Mouse (Mus musculus) heart, adult 2 months (tissue): Measurements from ENCODE around the gene Elf5. TPM values are rescaled to one million over a fixed set of nuclear protein-coding genes. Genes with fewer than 3 reads are reported as not detected.

Source experiments
- DNase-seq, 2 experiments: peaks; one replicate each; pipeline ENCODE4 v3.0.0; 2021
- H3K27ac ChIP-seq: fragments of 200-600 bp; 2 replicates; pipeline ENCODE4 v1.8.1; 2022
- H3K27me3 ChIP-seq: fragments of 200-500 bp; 2 replicates; pipeline ENCODE4 v1.6.1; 2012; ENCODE audit warnings: mild to moderate bottlenecking, low read length, inconsistent platforms, mixed read lengths; ENCODE audit not compliant: control insufficient read depth, insufficient read depth
- H3K36me3 ChIP-seq: fragments of 200-500 bp; 2 replicates; pipeline ENCODE4 v1.6.1; 2012; ENCODE audit warnings: low read length, inconsistent platforms; ENCODE audit not compliant: control insufficient read depth, insufficient read depth
- H3K4me1 ChIP-seq: fragments of 200-500 bp; 2 replicates; pipeline ENCODE4 v1.6.1; 2011; ENCODE audit warnings: low read length; ENCODE audit not compliant: control insufficient read depth, insufficient read depth
- H3K4me3 ChIP-seq: fragments of 200-600 bp; 2 replicates; pipeline ENCODE4 v1.8.1; 2022
- H3K79me2 ChIP-seq: fragments of 200-500 bp; replicated peaks from 2 replicates; pipeline ENCODE4 v1.6.1; 2012; ENCODE audit warnings: mild to moderate bottlenecking, inconsistent platforms, low read length, moderate library complexity, mixed read lengths; ENCODE audit not compliant: control insufficient read depth, insufficient read depth
- H3K9ac ChIP-seq: fragments of 200-500 bp; 2 replicates; pipeline ENCODE4 v1.6.1; 2012; ENCODE audit warnings: low read depth, mild to moderate bottlenecking, control low read depth, inconsistent platforms, low read length, mixed read lengths
- CTCF ChIP-seq: fragments of 200-600 bp; IDR thresholded peaks from 2 replicates; pipeline ENCODE4 v1.8.1; 2022; ENCODE audit warnings: antibody characterized with exemption, mild to moderate bottlenecking, moderate library complexity
- EP300 ChIP-seq: fragments of 200-500 bp; IDR thresholded peaks from 2 replicates; pipeline ENCODE4 v1.6.1; 2011; ENCODE audit warnings: low read depth, low read length, control low read depth; ENCODE audit not compliant: insufficient read depth
- POLR2A ChIP-seq: fragments of 200-500 bp; IDR thresholded peaks from 2 replicates; pipeline ENCODE4 v1.6.1; 2011; ENCODE audit warnings: mild to moderate bottlenecking, low read depth, low read length, control low read depth; ENCODE audit not compliant: insufficient read depth
- WGBS: fragments of 180-500 bp; shearing (Covaris S2); methylation state at CpG from one replicate; pipeline ENCODE4 v1.1.7; 2018; 5-methylcytosine and 5-hydroxymethylcytosine counted together
- intact Hi-C: fragments of 180-260 bp; cut with DNase I; formaldehyde crosslinking; loops from one replicate; pipeline ENCODE4 v1.15.1; 2025
- polyA plus RNA-seq: library from polyadenylated mRNA; depleted of rRNA; stranded (reverse); fragments of >200 nt; gene quantifications from 2 replicates; pipeline ENCODE4 v1.2.3, GENCODE M21; 2012
- total RNA-seq, 2 experiments: library from RNA; stranded (reverse); gene quantifications; 2 replicates each; pipeline ENCODE4 v1.2.3; 2021

Gene Elf5
- total and polyA plus RNA-seq, 3 experiments = 0.33 TPM; not detected in 2

DNA sequence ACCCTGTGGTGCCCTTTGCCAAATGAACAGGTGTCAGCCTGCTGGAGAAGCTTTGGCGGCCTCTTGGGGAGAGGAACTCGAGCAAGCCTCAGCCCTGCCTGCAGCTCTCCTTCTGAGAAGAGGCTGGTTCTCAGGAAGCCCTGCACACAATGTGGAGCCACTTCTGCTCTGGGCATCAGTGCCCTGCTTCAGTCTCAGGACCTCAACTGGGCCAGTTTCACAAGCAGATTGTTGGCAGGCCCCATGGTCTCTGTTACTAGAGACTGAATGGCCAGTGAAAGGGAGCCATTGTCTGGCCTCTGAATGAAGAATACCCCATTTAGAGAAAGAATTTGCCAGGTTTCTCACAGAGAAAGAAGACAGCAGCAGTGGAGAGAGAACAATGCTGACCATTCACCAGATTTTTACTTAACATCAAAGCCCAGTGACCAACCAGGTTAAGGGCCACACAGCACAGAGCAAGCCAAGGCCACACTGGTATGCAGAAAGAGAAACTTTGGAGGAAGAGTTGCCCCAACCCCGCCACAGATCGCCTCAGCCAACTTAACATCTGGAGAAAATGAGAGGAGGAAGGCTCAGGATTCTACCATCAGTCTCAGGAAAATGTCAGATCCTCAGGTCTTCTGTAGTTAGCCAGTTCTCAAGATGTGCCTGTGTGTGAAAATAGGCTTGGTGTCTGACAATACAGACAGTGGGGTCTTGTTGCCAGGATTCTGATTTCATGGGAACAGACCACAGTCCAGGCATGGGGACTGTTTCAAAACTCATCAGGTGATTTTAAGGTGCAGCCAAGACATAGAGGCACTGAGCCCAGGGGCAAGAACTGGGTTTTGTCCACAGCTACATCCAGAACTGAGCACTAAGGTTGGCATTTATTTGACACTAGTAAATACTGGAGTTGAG is 21.2 kb upstream of the Elf5 start:
- intact Hi-C loops = no loop called here
- DNase-seq = no peak

DNA sequence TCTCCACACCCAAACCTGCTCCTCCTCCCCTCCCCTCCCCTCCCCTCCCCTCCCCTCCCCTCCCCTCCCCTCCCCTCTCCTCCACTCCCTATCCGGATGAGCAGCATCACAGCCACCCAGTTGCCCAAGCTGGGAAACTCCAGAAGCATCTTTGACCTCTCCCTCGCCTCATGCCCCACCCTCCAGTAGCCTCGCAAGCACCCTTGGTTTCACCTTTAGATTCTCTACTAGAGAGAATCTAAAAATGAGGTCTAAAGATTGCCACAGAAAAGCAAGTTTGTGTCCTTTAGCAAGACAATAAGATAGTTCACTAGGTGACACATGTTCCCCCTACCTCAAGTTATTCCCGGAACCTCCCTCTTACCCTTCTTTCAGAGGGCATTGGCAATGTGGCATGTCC is 19.9 kb upstream of the Elf5 start:
- TF ChIP-seq CTCF (no peak), POLR2A (no peak), EP300 (no peak)
- Histone ChIP-seq H3K27me3 (no peaks in the 10 kb centered on the region), H3K4me3 (no peak overlapping the region), H3K9ac (no peak overlapping the region), H3K27ac (no peak overlapping the region), H3K79me2 (no peaks in the 10 kb centered on the region), H3K4me1 (no peaks in the 10 kb centered on the region), H3K36me3 (no peaks in the 10 kb centered on the region)
- no peak for DNase-seq
- intact Hi-C loops = no loop called here
- WGBS = 83% methylated on average over 4 of the region's 4 CpGs

More for the DNA sequence above, 21.2 kb upstream of the Elf5 start:
- H3K4me3 ChIP-seq = no peak overlapping the region
- H3K27ac ChIP-seq = no peak overlapping the region
- H3K79me2 ChIP-seq = no peaks in the 10 kb centered on the region
- H3K27me3 ChIP-seq = no peaks in the 10 kb centered on the region
- TF ChIP-seq POLR2A (no peak), CTCF (no peak), EP300 (no peak)
- no peaks in the 10 kb centered on the region for H3K4me1 ChIP-seq
- 68% methylated on average over 4 of the region's 4 CpGs for WGBS
- no peak overlapping the region for H3K9ac ChIP-seq
- no peaks in the 10 kb centered on the region for H3K36me3 ChIP-seq

DNA sequence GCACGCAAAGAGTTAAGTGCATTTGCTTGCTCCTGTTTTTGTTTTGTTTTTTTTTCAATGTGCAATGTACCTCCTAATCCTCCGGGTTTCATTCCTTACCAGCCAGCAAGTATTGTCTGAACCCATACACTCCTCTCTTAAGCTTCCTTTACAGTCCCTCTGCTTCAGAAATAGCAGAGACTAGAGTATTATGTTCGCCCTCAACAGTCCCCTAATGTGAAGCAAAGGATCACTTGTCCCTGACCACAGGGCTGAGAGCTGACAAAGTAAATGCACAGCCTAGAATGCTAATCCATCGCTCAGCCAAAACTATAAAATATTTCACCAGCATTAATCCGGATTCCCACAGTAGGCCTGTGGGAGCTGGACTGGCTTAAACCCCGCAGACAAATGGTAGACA is 13.4 kb upstream of the Elf5 start:
- TF ChIP-seq POLR2A (no peak), EP300 (no peak), CTCF (no peak)
- Histone ChIP-seq H3K4me1 (no peaks in the 10 kb centered on the region), H3K36me3 (no peaks in the 10 kb centered on the region), H3K27ac (no peak overlapping the region), H3K4me3 (no peak overlapping the region), H3K27me3 (no peaks in the 10 kb centered on the region), H3K79me2 (no peaks in the 10 kb centered on the region), H3K9ac (no peak overlapping the region)
- DNase-seq = no peak
- WGBS = 77% methylated on average over 6 of the region's 6 CpGs
- intact Hi-C loops = no loop called here

DNA sequence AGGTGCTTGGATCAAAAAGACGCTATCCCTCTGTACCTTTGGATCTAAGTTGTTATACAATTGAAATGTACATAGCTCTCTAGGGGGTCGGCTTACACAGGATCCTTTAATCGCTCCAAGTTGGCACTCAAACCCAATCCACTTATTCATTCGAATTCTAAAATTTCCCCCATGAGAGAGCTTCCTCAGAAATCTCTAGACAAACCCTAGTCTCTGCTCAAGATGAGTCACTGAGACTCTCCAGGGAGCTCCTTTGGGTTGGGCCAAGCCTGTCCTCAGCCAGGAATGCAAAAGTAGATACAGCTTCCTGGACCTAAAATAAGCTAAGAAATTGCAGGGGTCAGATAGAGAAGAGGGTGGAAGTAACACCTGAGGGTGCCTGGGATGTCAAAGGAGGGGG is 10.8 kb upstream of the Elf5 start:
- H3K4me1 ChIP-seq = no peaks in the 10 kb centered on the region
- no peaks in the 10 kb centered on the region for H3K36me3 ChIP-seq
- DNase-seq = no peak
- no peaks in the 10 kb centered on the region for H3K27me3 ChIP-seq
- no peak overlapping the region for H3K9ac ChIP-seq
- 68% methylated on average over 4 of the region's 4 CpGs for WGBS
- intact Hi-C loops = no loop called here
- no peak overlapping the region for H3K27ac ChIP-seq
- H3K79me2 ChIP-seq = no peaks in the 10 kb centered on the region
- H3K4me3 ChIP-seq = no peak overlapping the region
- no peak for TF ChIP-seq EP300
- TF ChIP-seq POLR2A = no peak
- no peak for TF ChIP-seq CTCF

DNA sequence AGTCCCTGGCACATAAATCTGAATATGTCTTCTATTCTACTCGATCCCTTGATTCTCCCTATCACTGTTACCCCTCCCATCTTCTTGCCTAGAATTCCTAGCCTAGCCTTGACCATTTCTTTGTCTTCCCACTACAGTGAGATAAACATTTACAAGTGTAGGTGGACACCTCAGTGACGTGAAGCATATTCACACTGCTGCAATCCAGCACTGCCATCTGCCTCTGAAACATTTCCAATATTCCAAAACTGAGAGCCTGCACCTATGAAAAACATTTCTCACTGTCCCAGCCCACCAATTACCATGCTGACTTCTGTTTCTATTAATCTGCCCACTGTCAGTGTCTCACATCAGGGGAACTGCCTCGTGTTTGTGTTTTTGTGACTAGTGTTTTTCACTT is 5.2 kb upstream of the Elf5 start:
- Histone ChIP-seq H3K36me3 (no peaks in the 10 kb centered on the region), H3K4me3 (no peak overlapping the region), H3K79me2 (no peaks in the 10 kb centered on the region), H3K9ac (no peak overlapping the region), H3K4me1 (no peaks in the 10 kb centered on the region), H3K27ac (no peak overlapping the region), H3K27me3 (no peaks in the 10 kb centered on the region)
- intact Hi-C loops = no loop called here
- 74% methylated on average over 3 of the region's 3 CpGs for WGBS
- TF ChIP-seq EP300 (no peak), POLR2A (no peak), CTCF (no peak)
- DNase-seq = no peak

DNA sequence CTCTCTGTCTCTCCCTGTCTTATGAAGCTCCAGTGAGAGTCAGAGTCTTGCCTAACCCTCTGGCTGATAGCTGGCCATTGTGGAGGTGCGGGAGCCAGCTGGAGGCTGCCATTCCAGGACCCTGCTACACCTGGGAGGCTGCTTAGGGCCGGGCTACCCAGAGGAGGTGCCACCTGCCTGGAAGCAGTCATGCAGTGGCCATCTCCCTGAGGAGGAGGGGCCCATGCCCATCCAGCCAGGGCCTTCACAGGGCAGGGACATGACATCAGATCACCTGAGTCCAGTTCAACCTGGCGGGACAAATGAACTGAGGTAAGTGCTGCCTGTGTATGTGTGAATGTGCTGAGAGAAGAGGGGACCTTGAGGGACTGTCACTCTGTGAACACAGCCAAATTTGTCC is 328 bp downstream of the Elf5 start:
- H3K36me3 ChIP-seq = no peaks in the 10 kb centered on the region
- intact Hi-C loops = no loop called here

More for the DNA sequence above, 328 bp downstream of the Elf5 start:
- H3K4me3 ChIP-seq = no peak overlapping the region
- H3K4me1 ChIP-seq = no peaks in the 10 kb centered on the region
- DNase-seq = no peak
- no peaks in the 10 kb centered on the region for H3K27me3 ChIP-seq
- no peak overlapping the region for H3K27ac ChIP-seq
- WGBS = 89% methylated on average over 3 of the region's 3 CpGs
- H3K9ac ChIP-seq = no peak overlapping the region
- H3K79me2 ChIP-seq = no peaks in the 10 kb centered on the region
- TF ChIP-seq EP300 = no peak
- TF ChIP-seq POLR2A = no peak
- no peak for TF ChIP-seq CTCF
